Mouse (Mus musculus) G1E (cell line): ENCODE measurements at regions not wholly inside any gene's neighbourhood (a gene's known extent, or its start where the extent isn't known, plus 50 kb on each side); places are given as distances from the start of the nearest gene placed in this dataset.

ENCODE experiments used
- ATAC-seq: 2 replicates; pipeline ENCODE4 v1.8.0; 2016; ENCODE audit warnings: mild to moderate bottlenecking; ENCODE audit not compliant: insufficient number of reproducible peaks, poor library complexity, low FRiP score, severe bottlenecking; ENCODE audit errors: extremely low read depth
- DNase-seq: peaks from one replicate; pipeline ENCODE4 v3.0.0; 2012; ENCODE audit warnings: low spot score
- H3K27me3 ChIP-seq: 2 replicates; pipeline ENCODE4 v1.6.1; 2012; ENCODE audit warnings: mild to moderate bottlenecking, low read length, inconsistent platforms; ENCODE audit not compliant: insufficient read depth
- H3K36me3 ChIP-seq: replicated peaks from 2 replicates; pipeline ENCODE3; 2012; ENCODE audit warnings: mild to moderate bottlenecking, inconsistent platforms
- H3K4me1 ChIP-seq: 2 replicates; pipeline ENCODE4 v1.6.1; 2012; ENCODE audit warnings: low read depth, low read length, inconsistent platforms, mixed read lengths; ENCODE audit not compliant: insufficient read depth
- H3K4me3 ChIP-seq: 2 replicates; pipeline ENCODE4 v1.5.1; 2012; ENCODE audit warnings: low read depth, mild to moderate bottlenecking, inconsistent platforms, low read length, moderate library complexity, mixed read lengths
- H3K9me3 ChIP-seq: replicated peaks from 2 replicates; pipeline ENCODE4 v1.6.1; 2012; ENCODE audit warnings: inconsistent platforms
- CTCF ChIP-seq: IDR thresholded peaks from 2 replicates; pipeline ENCODE4 v1.5.1; 2012; ENCODE audit warnings: low read depth, low read length, inconsistent platforms, mixed read lengths
- GATA1 ChIP-seq: IDR thresholded peaks from 2 replicates; pipeline ENCODE4 v1.6.1; 2012; ENCODE audit warnings: borderline replicate concordance, low read length, inconsistent platforms, mixed read lengths
- GATA2 ChIP-seq: IDR thresholded peaks from 2 replicates; pipeline ENCODE4 v1.6.1; 2012; ENCODE audit warnings: low read depth, low read length, inconsistent platforms, borderline replicate concordance
- POLR2AphosphoS5 ChIP-seq: IDR thresholded peaks from 2 replicates; pipeline ENCODE4 v1.6.1; 2012; ENCODE audit warnings: low read depth, low read length, inconsistent platforms; ENCODE audit not compliant: insufficient replicate concordance
- TAL1 ChIP-seq: conservative IDR thresholded peaks from 2 replicates; pipeline ENCODE4 v1.6.1; 2012; ENCODE audit warnings: low read depth, low read length, inconsistent platforms, mixed read lengths

DNA sequence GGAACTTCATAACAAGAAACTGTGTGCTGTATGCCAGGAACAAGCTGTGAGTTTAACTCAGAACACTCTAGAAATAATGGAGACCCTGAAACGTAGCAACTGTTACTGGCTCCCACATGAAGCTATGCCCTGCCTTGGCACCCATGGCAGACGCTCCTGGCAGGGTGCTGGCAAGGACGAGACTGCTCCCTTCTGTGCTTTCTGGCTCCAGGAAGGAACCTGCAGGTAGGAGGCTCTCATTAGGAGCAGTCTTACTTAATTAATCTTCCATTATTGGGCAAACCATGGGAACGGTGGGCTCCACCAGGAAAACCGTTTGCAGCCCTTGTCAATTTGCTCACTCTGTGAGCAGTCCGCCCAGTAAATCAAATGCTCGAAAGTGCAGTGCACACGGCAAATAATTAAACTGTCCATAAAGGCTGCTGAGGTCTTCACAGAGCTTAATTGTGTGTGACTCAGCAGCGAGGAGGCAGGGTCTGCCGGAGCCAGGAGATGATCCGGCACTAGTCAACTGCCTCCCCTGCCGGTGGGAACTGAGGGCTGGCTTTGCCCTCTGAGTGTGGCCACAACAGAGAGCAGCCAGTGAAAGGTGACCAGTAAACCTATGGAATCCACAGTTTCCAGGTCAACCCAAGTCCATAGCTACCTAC, 285.2 kb upstream of the Zdhhc25 start:
- Histone ChIP-seq H3K4me1 (no peaks in the 10 kb centered on the region), H3K27me3 (no peaks in the 10 kb centered on the region), H3K9me3 (peaks cover 65% of the 10 kb centered on the region), H3K36me3 (no peaks in the 10 kb centered on the region), H3K4me3 (no peak overlapping the region)
- TF ChIP-seq TAL1 (no peak), GATA2 (no peak), CTCF (no peak), GATA1 (no peak), POLR2AphosphoS5 (no peak)
- ATAC-seq (no peak), DNase-seq (no peak)

DNA sequence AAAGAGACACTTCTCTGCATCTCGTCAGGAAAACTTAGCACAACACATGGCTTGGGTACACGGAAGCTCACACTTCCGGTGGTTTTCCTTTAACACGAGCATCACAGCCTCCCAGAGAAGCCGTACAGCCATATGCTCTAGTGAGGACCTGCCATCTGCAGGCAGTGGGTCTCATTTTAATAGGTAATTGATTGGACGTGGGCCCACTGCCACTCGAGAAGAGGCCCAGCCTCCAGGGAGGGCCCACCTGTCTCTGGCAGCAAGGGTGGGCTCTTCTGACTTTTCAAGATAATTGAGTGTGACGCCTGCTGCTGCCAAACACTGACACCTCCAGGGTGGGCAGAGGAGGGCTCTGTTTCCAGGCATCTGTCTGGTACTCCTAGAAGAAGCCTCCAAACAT, 282.1 kb upstream of the Zdhhc25 start:
- Histone ChIP-seq H3K4me1 (no peaks in the 10 kb centered on the region), H3K9me3 (peaks cover 68% of the 10 kb centered on the region), H3K27me3 (no peaks in the 10 kb centered on the region), H3K4me3 (no peak overlapping the region), H3K36me3 (no peaks in the 10 kb centered on the region)
- ATAC-seq (no peak), DNase-seq (no peak)
- TF ChIP-seq POLR2AphosphoS5 (no peak), CTCF (no peak), GATA1 (no peak)

DNA sequence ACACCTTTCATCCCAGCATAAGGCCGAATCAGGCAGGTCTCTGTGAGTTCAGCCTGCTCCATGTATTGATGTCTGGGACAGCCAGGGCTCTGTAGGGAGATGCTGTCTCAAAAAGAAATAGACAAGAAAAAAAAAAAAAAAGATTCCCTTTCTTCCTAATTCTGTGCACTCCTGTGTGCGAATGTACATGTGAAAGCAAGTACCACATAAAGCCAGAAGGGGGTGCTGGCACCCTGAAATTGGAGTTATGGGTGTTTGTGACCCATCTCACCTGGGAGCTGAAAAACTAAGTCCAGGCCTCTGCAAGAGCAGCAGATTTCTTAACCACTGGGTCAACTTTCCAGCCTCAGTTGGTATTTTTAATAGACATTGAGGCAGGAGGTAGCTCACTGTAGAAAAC, 280.6 kb upstream of the Zdhhc25 start:
- TF ChIP-seq CTCF (no peak), GATA1 (no peak), POLR2AphosphoS5 (no peak), TAL1 (no peak), GATA2 (no peak)
- no peak for ATAC-seq

DNA sequence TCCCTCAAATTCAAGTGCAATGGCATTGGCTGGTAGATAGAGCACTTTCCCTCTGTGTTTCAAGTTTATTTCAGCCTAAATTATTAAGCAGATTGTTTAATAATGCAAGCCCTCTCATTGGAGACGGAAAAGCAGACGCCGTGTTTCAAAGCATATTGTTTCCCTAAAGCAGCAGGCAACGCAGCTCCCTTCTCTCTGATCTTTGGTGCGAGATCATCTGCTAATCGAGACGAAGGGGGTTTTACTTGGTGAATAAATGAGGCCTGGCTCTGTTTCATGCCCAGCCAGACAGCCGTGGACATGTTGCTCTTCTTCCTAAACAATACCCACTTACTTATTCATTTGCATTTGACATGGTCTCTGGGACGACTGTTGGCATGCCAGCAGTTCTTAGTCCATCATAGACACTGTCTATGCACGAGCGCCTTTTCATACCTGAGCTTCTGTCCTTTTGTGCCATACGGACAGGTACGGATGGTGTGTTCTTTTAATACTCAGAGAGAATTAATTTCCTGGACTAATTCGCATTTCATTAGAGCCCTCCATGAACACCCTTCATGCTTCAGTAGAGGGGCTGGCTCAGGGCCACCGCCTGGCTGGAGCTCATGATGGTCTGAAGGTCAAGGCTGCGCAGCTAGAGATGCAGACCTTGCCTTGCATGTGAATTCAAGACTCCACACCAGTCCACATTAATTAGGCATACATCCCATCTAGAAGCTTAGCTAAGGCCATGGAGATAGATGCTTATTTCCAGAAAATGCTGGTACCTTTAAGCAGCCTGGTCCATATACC, 276.3 kb upstream of the Zdhhc25 start:
- no peaks in the 10 kb centered on the region for H3K27me3 ChIP-seq
- no peak overlapping the region for H3K4me3 ChIP-seq
- TF ChIP-seq GATA2 (no peak), TAL1 (no peak), CTCF (no peak), POLR2AphosphoS5 (no peak), GATA1 (no peak)
- no peak for ATAC-seq
- H3K36me3 ChIP-seq, result no peaks in the 10 kb centered on the region
- H3K9me3 ChIP-seq, result peaks cover 64% of the 10 kb centered on the region
- no peak for DNase-seq
- H3K4me1 ChIP-seq, result no peaks in the 10 kb centered on the region

More for the DNA sequence above, 280.6 kb upstream of the Zdhhc25 start:
- no peaks in the 10 kb centered on the region for H3K36me3 ChIP-seq
- H3K9me3 ChIP-seq, result peaks cover 78% of the 10 kb centered on the region
- no peak overlapping the region for H3K4me3 ChIP-seq
- H3K4me1 ChIP-seq, result no peaks in the 10 kb centered on the region
- no peaks in the 10 kb centered on the region for H3K27me3 ChIP-seq
- no peak for DNase-seq

DNA sequence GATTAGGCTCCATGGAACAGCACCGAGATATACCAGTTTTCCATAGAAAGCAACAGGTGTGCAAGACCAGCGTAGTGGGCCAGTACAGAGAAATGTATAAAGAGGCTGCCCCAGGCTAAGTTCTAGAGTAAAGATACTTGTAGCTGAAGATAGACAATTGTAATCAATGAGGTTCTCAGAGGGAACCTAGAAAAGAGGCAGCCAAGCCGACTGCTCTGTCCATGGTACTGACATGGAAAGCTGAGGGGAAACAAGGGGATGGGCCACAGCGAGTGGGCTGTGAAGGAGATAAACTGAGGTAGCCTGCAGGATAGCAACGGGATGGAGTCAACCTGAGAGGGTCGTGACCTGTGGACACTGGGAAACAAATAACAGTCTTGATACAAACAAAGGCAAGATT, 275.0 kb upstream of the Zdhhc25 start:
- DNase-seq, result no peak
- peaks cover 67% of the 10 kb centered on the region for H3K9me3 ChIP-seq
- ATAC-seq, result no peak

DNA sequence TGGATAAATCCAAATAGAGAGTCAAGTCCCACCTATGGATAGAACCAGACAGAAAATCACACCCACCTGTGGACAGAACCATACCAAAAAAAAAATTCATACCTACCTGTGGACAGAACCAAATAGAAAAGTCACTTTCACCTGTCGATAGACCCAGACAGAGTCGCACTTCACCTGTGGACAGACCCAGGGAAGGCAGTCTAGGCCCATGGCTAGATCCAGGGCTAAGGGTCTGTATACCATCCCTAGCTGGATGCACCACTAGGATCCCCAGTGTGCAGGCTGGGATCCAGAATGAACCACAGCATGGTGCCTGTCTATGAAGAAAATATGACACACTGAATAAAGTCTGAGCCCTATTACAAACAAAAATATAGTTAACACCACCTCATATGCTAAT, 246.9 kb upstream of the Zdhhc25 start:
- no peak for ATAC-seq
- Histone ChIP-seq H3K4me1 (no peaks in the 10 kb centered on the region), H3K9me3 (peaks cover 71% of the 10 kb centered on the region), H3K4me3 (no peak overlapping the region), H3K27me3 (no peaks in the 10 kb centered on the region), H3K36me3 (no peaks in the 10 kb centered on the region)
- no peak for TF ChIP-seq POLR2AphosphoS5
- no peak for TF ChIP-seq GATA1
- TF ChIP-seq GATA2, result no peak
- no peak for TF ChIP-seq TAL1
- no peak for TF ChIP-seq CTCF
- DNase-seq, result no peak

More for the DNA sequence above, 275.0 kb upstream of the Zdhhc25 start:
- Histone ChIP-seq H3K4me1 (no peaks in the 10 kb centered on the region), H3K36me3 (no peaks in the 10 kb centered on the region), H3K4me3 (no peak overlapping the region), H3K27me3 (no peaks in the 10 kb centered on the region)
- TF ChIP-seq GATA2 (no peak), TAL1 (no peak)
